Mouse (Mus musculus) limb, embryonic 15.5 days (tissue): ENCODE measurements around the gene Fra10ac1. TPM values are rescaled to one million over a fixed set of nuclear protein-coding genes. Genes with fewer than 3 reads are reported as not detected.

Experiments used
- ATAC-seq: fragments of 200-750 bp; cut with Nextera tagmentation; 2 replicates; pipeline ENCODE4 v1.8.0; 2017; ENCODE audit warnings: low read depth, moderate TSS enrichment; ENCODE audit not compliant: insufficient number of reproducible peaks, low FRiP score, low TSS enrichment
- H3K27ac ChIP-seq: fragments of 300-500 bp; sonication (generic); 2 replicates; pipeline ENCODE4 v1.5.1; 2015; ENCODE audit warnings: moderate library complexity, mild to moderate bottlenecking, inconsistent platforms
- H3K27me3 ChIP-seq: fragments of 300-500 bp; sonication (generic); 2 replicates; pipeline ENCODE4 v1.6.1; 2015; ENCODE audit warnings: inconsistent platforms
- H3K36me3 ChIP-seq: fragments of 300-500 bp; sonication (generic); 2 replicates; pipeline ENCODE4 v1.6.1; 2015; ENCODE audit warnings: inconsistent platforms
- H3K4me1 ChIP-seq: fragments of 300-500 bp; sonication (generic); 2 replicates; pipeline ENCODE4 v1.6.1; 2015; ENCODE audit warnings: inconsistent platforms
- H3K4me2 ChIP-seq: fragments of 300-500 bp; sonication (generic); 2 replicates; pipeline ENCODE4 v1.6.1; 2015; ENCODE audit warnings: mild to moderate bottlenecking, inconsistent platforms
- H3K4me3 ChIP-seq: fragments of 300-500 bp; sonication (generic); 2 replicates; pipeline ENCODE4 v1.5.1; 2015; ENCODE audit warnings: mild to moderate bottlenecking, inconsistent platforms
- H3K9ac ChIP-seq: fragments of 300-500 bp; sonication (generic); 2 replicates; pipeline ENCODE4 v1.6.1; 2015; ENCODE audit warnings: inconsistent platforms
- H3K9me3 ChIP-seq: fragments of 300-500 bp; sonication (generic); 2 replicates; pipeline ENCODE4 v1.6.1; 2016; ENCODE audit warnings: inconsistent platforms
- WGBS: fragments of 180-500 bp; shearing (Covaris S2); methylation state at CpG from one replicate; pipeline ENCODE4 v1.1.7; 2015; 5-methylcytosine and 5-hydroxymethylcytosine counted together
- polyA plus RNA-seq: library from polyadenylated mRNA; unstranded; fragments of >200 nt; fragmentation: Nextera tagmentation; extraction: Ambion mirVana; gene quantifications from 2 replicates; pipeline ENCODE4 v1.2.1, GENCODE M21; 2015

The Fra10ac1 gene
- polyA plus RNA-seq, 1 experiment from 2014 or later: 34.2 TPM

- no peak for ATAC-seq
- H3K27ac ChIP-seq: no peak overlapping the region
- no peak overlapping the region for H3K4me3 ChIP-seq
- H3K4me1 ChIP-seq: peaks cover 5% of the 10 kb centered on the region
- H3K27me3 ChIP-seq: no peaks in the 10 kb centered on the region
- no peaks in the 10 kb centered on the region for H3K9me3 ChIP-seq
- no peak overlapping the region for H3K9ac ChIP-seq
- WGBS: 74% methylated on average over 8 of the region's 8 CpGs
- H3K4me2 ChIP-seq: no peak overlapping the region
- H3K36me3 ChIP-seq: no peaks in the 10 kb centered on the region
These were observed 25.7 kb upstream of the Fra10ac1 start for GRCm38 (mm10) chr19:38249627-38250026.

- 59% methylated on average over 7 of the region's 7 CpGs for WGBS
- Histone ChIP-seq H3K36me3 (no peaks in the 10 kb centered on the region), H3K4me2 (no peak overlapping the region), H3K27ac (no peak overlapping the region), H3K4me3 (no peak overlapping the region), H3K9me3 (no peaks in the 10 kb centered on the region), H3K27me3 (no peaks in the 10 kb centered on the region), H3K4me1 (peaks cover 5% of the 10 kb centered on the region), H3K9ac (no peak overlapping the region)
- no peak for ATAC-seq
These were observed 22.2 kb upstream of the Fra10ac1 start for GRCm38 (mm10) chr19:38246177-38246622.

DNA sequence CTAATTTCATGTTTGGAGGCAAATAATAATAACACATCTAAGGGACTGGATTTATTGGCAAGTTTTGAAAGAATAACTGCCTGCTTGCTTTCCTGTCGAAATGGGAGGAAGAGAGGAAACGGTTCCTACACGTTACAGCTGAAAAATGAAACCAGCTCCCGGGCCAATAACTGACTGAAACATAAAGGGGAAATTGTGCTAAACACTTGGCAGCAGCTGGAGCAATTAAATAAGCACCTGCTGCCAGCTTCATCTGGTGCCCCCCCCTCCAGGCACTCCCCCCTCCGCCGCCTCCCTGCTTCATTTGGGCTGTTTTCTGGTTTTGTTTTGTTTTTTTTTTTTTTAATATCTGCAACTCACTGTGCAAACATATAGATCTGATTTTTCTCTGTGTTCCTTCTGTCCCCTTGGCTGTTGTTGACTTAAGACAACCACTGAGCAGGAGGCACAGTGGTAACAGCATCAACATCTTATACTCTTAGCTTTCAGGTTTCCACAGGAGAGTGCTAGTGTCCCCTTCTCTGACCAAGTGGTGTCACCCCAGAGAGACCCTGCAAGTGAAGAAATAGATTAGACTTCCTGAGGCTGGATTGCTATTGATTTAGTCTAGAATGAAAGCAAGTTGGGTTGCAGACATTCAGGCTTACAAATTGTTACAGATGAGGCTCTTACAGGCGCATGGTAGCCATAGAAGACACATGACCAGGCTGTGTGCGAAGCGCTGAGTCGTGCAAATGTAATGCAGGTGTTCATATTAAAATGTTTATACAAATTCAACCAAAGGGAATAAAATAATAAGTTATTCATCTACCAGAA is 21.6 kb upstream of the Fra10ac1 start:
- no peaks in the 10 kb centered on the region for H3K27me3 ChIP-seq
- 26% methylated on average over 10 of the region's 10 CpGs for WGBS
- H3K36me3 ChIP-seq: no peaks in the 10 kb centered on the region
- H3K4me2 ChIP-seq: peak overlapping the region; percentile 31; the same call in 1 of the 2 replicates
- peaks cover 5% of the 10 kb centered on the region for H3K4me1 ChIP-seq
- no peak overlapping the region for H3K27ac ChIP-seq
- ATAC-seq: no peak
- H3K9me3 ChIP-seq: no peaks in the 10 kb centered on the region
- H3K4me3 ChIP-seq: peak overlapping the region; percentile 14
- no peak overlapping the region for H3K9ac ChIP-seq

DNA sequence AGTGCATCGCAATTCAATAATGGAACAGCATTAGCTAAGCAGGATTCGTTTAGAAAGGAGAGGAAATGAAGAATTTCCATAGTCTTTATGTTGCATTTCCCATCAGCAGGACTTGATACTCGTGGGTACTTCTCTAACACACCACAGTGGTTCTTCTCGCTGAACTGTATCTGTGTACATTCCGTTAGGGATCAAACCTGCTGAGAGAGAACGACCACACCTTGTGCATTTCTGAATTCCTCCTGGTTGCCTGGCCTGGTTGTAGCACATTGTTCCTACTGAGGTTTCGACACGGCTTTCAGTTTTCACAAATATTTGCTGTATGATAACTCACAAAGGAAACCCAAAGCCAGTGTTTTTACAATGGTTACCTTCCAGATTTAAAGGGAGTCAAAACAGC is 20.8 kb upstream of the Fra10ac1 start:
- no peaks in the 10 kb centered on the region for H3K9me3 ChIP-seq
- no peaks in the 10 kb centered on the region for H3K27me3 ChIP-seq
- no peak overlapping the region for H3K4me2 ChIP-seq
- H3K36me3 ChIP-seq: no peaks in the 10 kb centered on the region
- H3K9ac ChIP-seq: no peak overlapping the region
- no peak overlapping the region for H3K4me3 ChIP-seq
- no peak overlapping the region for H3K27ac ChIP-seq
- H3K4me1 ChIP-seq: peaks cover 5% of the 10 kb centered on the region
- ATAC-seq: no peak
- 57% methylated on average over 8 of the region's 8 CpGs for WGBS

DNA sequence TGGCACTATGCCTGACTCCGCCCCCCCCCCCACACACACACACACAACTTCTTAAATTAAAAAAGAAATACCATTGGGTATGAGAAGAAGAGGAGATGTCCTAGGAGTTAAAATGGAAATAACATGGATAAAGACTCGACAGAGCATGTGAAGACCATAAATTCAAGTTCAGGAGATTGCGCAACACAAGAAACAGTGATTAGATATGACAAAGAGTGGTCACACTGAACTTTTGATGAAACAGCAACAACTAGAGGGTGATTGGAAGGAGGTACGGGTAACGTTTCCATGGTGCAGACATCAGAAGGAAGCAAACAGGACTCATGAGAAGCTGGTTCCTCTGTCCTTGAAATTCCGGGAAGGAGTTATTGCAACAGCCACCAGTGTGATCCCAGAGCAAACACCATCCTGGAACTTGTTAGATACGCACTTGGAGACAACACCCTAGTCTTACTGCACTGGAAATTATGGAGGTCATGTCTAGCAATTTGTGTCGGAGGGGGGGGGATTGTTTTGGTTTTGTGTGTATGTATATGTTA is 18.4 kb upstream of the Fra10ac1 start:
- no peaks in the 10 kb centered on the region for H3K9me3 ChIP-seq

DNA sequence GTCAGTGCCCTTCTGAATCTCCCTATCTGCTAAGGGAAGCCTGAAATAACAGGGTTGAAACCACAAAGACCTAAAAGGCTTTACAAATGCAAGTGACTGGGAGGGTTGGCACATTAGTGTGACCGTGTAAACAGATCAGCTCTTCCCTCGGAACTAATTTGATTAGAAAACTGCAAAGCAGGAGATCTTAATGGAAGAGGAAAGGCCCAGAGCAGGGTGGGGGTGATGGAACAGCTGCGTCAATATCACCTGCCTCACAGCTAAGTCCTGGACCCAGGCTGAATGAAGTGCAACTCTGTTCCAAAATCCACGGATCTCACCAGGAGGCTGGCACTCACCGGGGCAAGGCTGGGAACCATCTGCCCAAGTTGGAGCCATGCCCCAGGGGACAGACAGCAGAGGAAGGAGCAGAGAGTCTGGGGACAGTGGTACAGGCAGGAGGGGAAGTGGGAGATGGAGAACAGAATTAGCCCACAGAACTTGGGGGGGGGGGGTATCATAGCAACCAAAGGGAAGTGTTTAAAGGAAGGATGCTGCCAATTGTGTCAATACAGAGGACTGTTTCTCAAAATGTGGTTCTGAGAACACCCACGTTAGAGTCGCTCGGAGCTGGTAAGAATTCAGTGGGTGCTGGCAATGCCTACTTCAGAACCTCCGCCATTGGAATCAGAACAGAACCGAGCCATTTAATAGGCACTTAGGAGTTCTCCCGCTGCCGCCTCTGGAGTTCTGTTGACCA is 14.4 kb upstream of the Fra10ac1 start:
- Histone ChIP-seq H3K4me2 (no peak overlapping the region), H3K9ac (no peak overlapping the region), H3K4me3 (no peak overlapping the region), H3K4me1 (no peaks in the 10 kb centered on the region), H3K36me3 (no peaks in the 10 kb centered on the region), H3K27me3 (no peaks in the 10 kb centered on the region), H3K27ac (no peak overlapping the region), H3K9me3 (no peaks in the 10 kb centered on the region)
- 64% methylated on average over 12 of the region's 12 CpGs for whole genome bisulfite sequencing
- no peak for ATAC-seq

More for the DNA sequence above, 18.4 kb upstream of the Fra10ac1 start:
- no peak overlapping the region for H3K27ac ChIP-seq
- no peak overlapping the region for H3K4me2 ChIP-seq
- H3K4me1 ChIP-seq: peaks cover 5% of the 10 kb centered on the region
- no peaks in the 10 kb centered on the region for H3K27me3 ChIP-seq
- no peak overlapping the region for H3K9ac ChIP-seq
- ATAC-seq: no peak
- H3K36me3 ChIP-seq: no peaks in the 10 kb centered on the region
- H3K4me3 ChIP-seq: no peak overlapping the region
- 87% methylated on average over 8 of the region's 8 CpGs for WGBS

- Histone ChIP-seq H3K4me3 (no peak overlapping the region), H3K36me3 (no peaks in the 10 kb centered on the region), H3K9me3 (no peaks in the 10 kb centered on the region), H3K27ac (no peak overlapping the region), H3K27me3 (no peaks in the 10 kb centered on the region), H3K4me2 (no peak overlapping the region), H3K9ac (no peak overlapping the region), H3K4me1 (no peaks in the 10 kb centered on the region)
- 43% methylated on average over 3 of the region's 3 CpGs for WGBS
- no peak for ATAC-seq
These were observed 13.9 kb upstream of the Fra10ac1 start for GRCm38 (mm10) chr19:38237834-38238212.

GRCm38 (mm10) chr19:38236526-38236925 is 12.6 kb upstream of the Fra10ac1 start:
- no peaks in the 10 kb centered on the region for H3K36me3 ChIP-seq
- H3K9me3 ChIP-seq: no peaks in the 10 kb centered on the region
- no peak overlapping the region for H3K4me3 ChIP-seq
- H3K9ac ChIP-seq: no peak overlapping the region
- no peak for ATAC-seq
- no peaks in the 10 kb centered on the region for H3K4me1 ChIP-seq
- H3K4me2 ChIP-seq: no peak overlapping the region
- 64% methylated on average over 5 of the region's 5 CpGs for WGBS
- no peaks in the 10 kb centered on the region for H3K27me3 ChIP-seq
- H3K27ac ChIP-seq: no peak overlapping the region

DNA sequence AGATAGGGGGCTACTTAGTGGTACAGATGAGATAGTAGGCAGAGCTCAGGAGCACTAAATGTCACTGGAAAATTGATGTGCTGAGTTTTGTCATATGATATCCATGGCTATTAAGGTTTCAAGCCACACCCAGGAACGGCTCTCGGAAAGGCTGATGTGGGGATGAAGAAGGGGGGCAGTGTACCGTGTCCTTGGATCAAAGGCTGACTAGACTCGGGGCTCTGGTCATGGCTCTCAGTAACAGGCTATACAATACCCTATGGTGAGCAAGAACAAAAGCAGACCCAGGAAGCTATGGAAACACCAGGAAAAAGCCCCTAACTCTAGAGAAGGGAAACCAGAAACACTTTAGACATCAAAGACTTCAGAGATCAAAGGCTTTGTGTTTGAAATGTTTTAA is 8.6 kb upstream of the Fra10ac1 start:
- no peak overlapping the region for H3K9ac ChIP-seq
- no peak overlapping the region for H3K27ac ChIP-seq
- ATAC-seq: no peak
- WGBS: 7% methylated on average over 4 of the region's 4 CpGs
- no peaks in the 10 kb centered on the region for H3K4me1 ChIP-seq
- H3K4me2 ChIP-seq: no peak overlapping the region
- H3K36me3 ChIP-seq: no peaks in the 10 kb centered on the region
- no peaks in the 10 kb centered on the region for H3K9me3 ChIP-seq
- H3K27me3 ChIP-seq: no peaks in the 10 kb centered on the region
- no peak overlapping the region for H3K4me3 ChIP-seq

- no peak for ATAC-seq
- Histone ChIP-seq H3K4me1 (no peaks in the 10 kb centered on the region), H3K36me3 (no peaks in the 10 kb centered on the region), H3K27ac (no peak overlapping the region), H3K27me3 (no peaks in the 10 kb centered on the region), H3K4me3 (no peak overlapping the region), H3K9me3 (no peaks in the 10 kb centered on the region), H3K4me2 (no peak overlapping the region), H3K9ac (no peak overlapping the region)
- 28% methylated on average over 8 of the region's 8 CpGs for WGBS
These were observed 8.1 kb upstream of the Fra10ac1 start for GRCm38 (mm10) chr19:38232087-38232486.

DNA sequence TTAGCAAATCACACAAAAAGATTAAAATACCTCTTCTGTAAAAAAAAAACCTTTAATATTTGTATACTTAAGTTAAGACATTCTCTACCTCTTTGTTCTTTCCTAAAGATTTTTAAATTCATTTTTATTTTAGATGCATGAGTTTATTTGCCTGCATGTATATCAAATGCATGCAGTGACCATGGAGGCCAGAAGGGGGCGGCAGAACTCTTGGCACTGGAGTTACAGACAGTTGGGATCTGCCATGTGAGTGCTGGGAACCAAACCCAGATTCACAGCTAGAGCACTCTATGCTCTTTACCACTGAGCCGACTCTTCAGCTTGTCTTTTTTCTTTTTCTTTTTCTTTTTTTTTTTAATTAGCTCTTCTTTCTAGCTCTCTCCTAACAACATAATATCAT is 4.7 kb upstream of the Fra10ac1 start:
- ATAC-seq: no peak
- Histone ChIP-seq H3K4me3 (no peak overlapping the region), H3K4me1 (no peaks in the 10 kb centered on the region), H3K27ac (no peak overlapping the region), H3K27me3 (no peaks in the 10 kb centered on the region), H3K36me3 (no peaks in the 10 kb centered on the region), H3K4me2 (no peak overlapping the region), H3K9me3 (no peaks in the 10 kb centered on the region), H3K9ac (no peak overlapping the region)
- WGBS: 53% methylated on average over 2 of the region's 2 CpGs

GRCm38 (mm10) chr19:38224685-38225060 is 717 bp upstream of the Fra10ac1 start:
- ATAC-seq: no peak
- Histone ChIP-seq H3K9ac (no peak overlapping the region), H3K4me1 (peaks cover 8% of the 10 kb centered on the region; the same call in 1 of the 2 replicates), H3K4me2 (peak overlapping the region; percentile 70), H3K9me3 (no peaks in the 10 kb centered on the region), H3K4me3 (peak overlapping the region; percentile 79), H3K36me3 (peaks cover 2% of the 10 kb centered on the region; the same call in 1 of the 2 replicates), H3K27me3 (no peaks in the 10 kb centered on the region), H3K27ac (peak overlapping the region; percentile 89; the same call in 1 of the 2 replicates)
- WGBS: 14% methylated on average over 9 of the region's 9 CpGs
